Mouse (Mus musculus): ENCODE data around the gene Cx3cr1.

GRCm38 (mm10) chr9:120020285-120020890 lies 49.3 kb downstream of the Cx3cr1 start:
- TF ChIP-seq POLR2A (IDR thresholded peaks at IDR 0.05; ENCODE audit: borderline replicate concordance, low read depth, low read length), result no peak
- peak; percentile 71 for TF ChIP-seq CTCF (IDR thresholded peaks at IDR 0.05; ENCODE audit: low read depth, low read length)

All from bone marrow macrophage, adult 2 months (primary cell).